Mouse (Mus musculus) olfactory bulb, adult 2 months (tissue): ENCODE measurements around the gene Abi2. TPM values are rescaled to one million over a fixed set of nuclear protein-coding genes. Genes with fewer than 3 reads are reported as not detected.
"Not testable (repeated sequence)": the region's sequence is repeated elsewhere in the genome, so short reads cannot be mapped to it uniquely, and the experiment has no call there.

ENCODE experiments used
- H3K27ac ChIP-seq: fragments of 200-500 bp; 2 replicates; pipeline ENCODE4 v1.5.1; 2012; ENCODE audit warnings: low read depth, low read length; ENCODE audit not compliant: insufficient read depth
- H3K4me1 ChIP-seq: fragments of 200-500 bp; 2 replicates; pipeline ENCODE4 v1.6.1; 2012; ENCODE audit warnings: low read length; ENCODE audit not compliant: control insufficient read depth, insufficient read depth
- H3K4me3 ChIP-seq: fragments of 200-500 bp; 2 replicates; pipeline ENCODE4 v1.5.1; 2012; ENCODE audit warnings: mild to moderate bottlenecking, low read depth, low read length, moderate library complexity; ENCODE audit not compliant: insufficient read depth
- CTCF ChIP-seq: fragments of 200-500 bp; IDR thresholded peaks from 2 replicates; pipeline ENCODE4 v1.5.1; 2012; ENCODE audit warnings: low read depth, mild to moderate bottlenecking, low read length, moderate library complexity; ENCODE audit not compliant: insufficient read depth
- POLR2A ChIP-seq: fragments of 200-500 bp; IDR thresholded peaks from 2 replicates; pipeline ENCODE4 v1.6.1; 2012; ENCODE audit warnings: mild to moderate bottlenecking, low read depth, low read length, moderate library complexity; ENCODE audit not compliant: insufficient read depth
- WGBS: fragments of 180-500 bp; shearing (Covaris S2); methylation state at CpG from one replicate; pipeline ENCODE4 v1.1.7; 2018; 5-methylcytosine and 5-hydroxymethylcytosine counted together
- polyA plus RNA-seq: library from polyadenylated mRNA; stranded (reverse); fragments of >200 nt; gene quantifications from 2 replicates; pipeline ENCODE4 v1.2.4, GENCODE M21; 2012; ENCODE audit warnings: low replicate concordance; ENCODE audit not compliant: missing spikeins, insufficient read depth, insufficient read length

Abi2 gene
- polyA plus RNA-seq, 1 experiment = not detected

- TF ChIP-seq POLR2A (no peak), CTCF (no peak)
- Histone ChIP-seq H3K27ac (no peak overlapping the region), H3K4me3 (no peak overlapping the region), H3K4me1 (no peaks in the 10 kb centered on the region)
- WGBS = 31% methylated on average over 2 of the region's 2 CpGs
These were observed 18.9 kb downstream of the Abi2 start for GRCm38 (mm10) chr1:60428341-60428740.

- Histone ChIP-seq H3K4me1 (no peaks in the 10 kb centered on the region), H3K27ac (no peak overlapping the region), H3K4me3 (no peak overlapping the region)
- WGBS = 49% methylated on average over 2 of the region's 2 CpGs
- TF ChIP-seq CTCF (peak; percentile 43; the same call in 1 of the 2 replicates), POLR2A (no peak)
These were observed 19.5 kb downstream of the Abi2 start for GRCm38 (mm10) chr1:60428932-60429331.

DNA sequence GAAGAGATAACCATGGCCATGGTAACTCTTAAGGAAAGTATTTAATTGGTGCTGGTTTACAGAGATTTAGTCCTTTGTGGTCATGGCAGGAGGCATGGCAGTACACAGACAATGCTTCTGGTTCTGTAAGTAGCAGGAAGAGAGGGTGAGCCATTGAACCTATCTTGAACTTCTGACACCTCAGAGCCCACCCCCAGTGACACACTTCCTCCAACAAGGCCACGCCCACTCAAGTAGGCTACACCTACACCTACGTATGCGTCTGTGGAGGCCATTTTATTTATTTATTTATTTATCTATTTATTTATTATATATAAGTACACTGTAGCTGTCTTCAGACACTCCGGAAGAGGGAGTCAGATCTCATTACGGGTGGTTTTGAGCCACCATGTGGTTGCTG is 22.1 kb downstream of the Abi2 start:
- Histone ChIP-seq H3K4me1 (no peaks in the 10 kb centered on the region), H3K27ac (no peak overlapping the region), H3K4me3 (no peak overlapping the region)
- 94% methylated on average over 5 of the region's 5 CpGs for WGBS
- TF ChIP-seq CTCF (no peak), POLR2A (no peak)

GRCm38 (mm10) chr1:60432497-60432896 is 23.1 kb downstream of the Abi2 start:
- H3K4me3 ChIP-seq = no peak overlapping the region
- H3K4me1 ChIP-seq = no peaks in the 10 kb centered on the region
- 39% methylated on average over 1 of the region's 1 CpGs for WGBS
- no peak overlapping the region for H3K27ac ChIP-seq
- TF ChIP-seq CTCF (no peak), POLR2A (no peak)

- not testable (repeated sequence) for H3K27ac ChIP-seq, H3K4me1 ChIP-seq, H3K4me3 ChIP-seq
- 79% methylated on average over 5 of the region's 5 CpGs for WGBS
These were observed 32.0 kb downstream of the Abi2 start for GRCm38 (mm10) chr1:60441438-60441837.

DNA sequence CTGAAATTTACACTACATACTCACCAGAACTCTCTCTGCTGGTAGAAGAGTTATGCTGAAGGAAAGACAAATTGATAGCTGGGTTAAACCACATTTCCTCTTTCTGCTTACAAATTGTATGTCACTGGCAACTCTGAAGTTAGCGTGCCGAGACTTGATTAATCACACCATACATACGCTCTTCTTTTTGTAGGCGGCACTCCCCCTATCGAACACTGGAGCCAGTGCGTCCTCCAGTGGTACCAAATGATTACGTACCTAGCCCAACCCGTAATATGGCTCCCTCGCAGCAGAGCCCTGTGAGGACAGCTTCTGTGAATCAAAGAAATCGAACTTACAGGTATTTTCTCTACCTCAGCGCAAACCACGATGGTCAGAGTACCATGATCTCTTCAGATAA is 37.6 kb downstream of the Abi2 start:
- WGBS = 77% methylated on average over 12 of the region's 12 CpGs
- no peak overlapping the region for H3K4me3 ChIP-seq
- no peak overlapping the region for H3K27ac ChIP-seq
- H3K4me1 ChIP-seq = no peaks in the 10 kb centered on the region
- TF ChIP-seq CTCF (no peak), POLR2A (no peak)

DNA sequence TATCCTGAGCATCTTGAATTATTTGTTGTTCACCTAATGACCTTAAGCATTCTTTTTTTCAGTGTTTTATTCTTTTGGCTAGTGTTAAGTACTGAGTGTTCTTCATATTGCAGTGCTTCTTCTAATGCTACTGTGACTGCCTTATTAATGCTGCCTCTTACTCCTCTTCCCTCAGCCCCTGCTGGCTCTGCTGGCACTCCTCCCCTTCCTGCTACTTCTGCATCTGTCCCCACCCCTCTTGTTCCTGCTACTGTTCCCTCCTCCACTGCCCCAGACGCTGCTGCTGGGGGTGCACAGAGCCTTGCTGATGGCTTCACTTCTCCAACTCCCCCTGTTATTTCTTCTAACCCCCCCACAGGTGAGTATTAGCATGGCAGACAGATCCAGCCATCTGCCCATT is 40.5 kb downstream of the Abi2 start:
- TF ChIP-seq CTCF = no peak
- no peak for TF ChIP-seq POLR2A
- Histone ChIP-seq H3K27ac (no peak overlapping the region), H3K4me3 (no peak overlapping the region), H3K4me1 (no peaks in the 10 kb centered on the region)
- 18% methylated on average over 1 of the region's 1 CpGs for WGBS

GRCm38 (mm10) chr1:60460623-60461022 is 51.2 kb downstream of the Abi2 start:
- H3K27ac ChIP-seq = no peak overlapping the region
- TF ChIP-seq CTCF = no peak
- no peak for TF ChIP-seq POLR2A
- H3K4me1 ChIP-seq = no peaks in the 10 kb centered on the region
- WGBS = 84% methylated on average over 1 of the region's 1 CpGs
- H3K4me3 ChIP-seq = no peak overlapping the region

DNA sequence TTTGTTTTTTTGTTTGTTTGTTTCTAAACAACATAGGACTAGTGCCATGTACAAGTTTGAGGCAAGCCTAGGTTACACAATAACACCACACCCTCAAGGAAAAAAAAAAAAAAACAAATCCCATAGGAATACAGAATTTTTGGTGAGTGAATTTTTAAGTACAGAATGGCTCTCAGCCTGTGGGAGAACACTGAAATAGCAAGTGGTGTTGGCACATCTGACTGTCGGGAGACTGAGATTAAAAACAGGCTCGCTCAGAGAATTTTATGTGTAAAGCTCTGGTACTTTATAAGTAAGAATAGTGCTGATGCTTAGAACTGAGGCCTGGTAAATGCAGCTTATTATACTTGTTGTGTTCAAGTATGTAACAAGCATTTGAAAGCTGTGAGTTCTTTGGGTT is 60.1 kb downstream of the Abi2 start:
- Histone ChIP-seq H3K4me3 (no peak overlapping the region), H3K4me1 (no peaks in the 10 kb centered on the region), H3K27ac (no peak overlapping the region)
- 39% methylated on average over 2 of the region's 2 CpGs for WGBS
- no peak for TF ChIP-seq CTCF
- no peak for TF ChIP-seq POLR2A

GRCm38 (mm10) chr1:60470541-60470940 is 61.1 kb downstream of the Abi2 start:
- WGBS = 75% methylated on average over 7 of the region's 7 CpGs

More at GRCm38 (mm10) chr1:60470541-60470940, 61.1 kb downstream of the Abi2 start:
- H3K4me1 ChIP-seq = no peaks in the 10 kb centered on the region
- H3K4me3 ChIP-seq = no peak overlapping the region
- TF ChIP-seq CTCF (no peak), POLR2A (no peak)
- H3K27ac ChIP-seq = no peak overlapping the region
